Mouse (Mus musculus): ENCODE results near the gene Sergef.

DNA sequence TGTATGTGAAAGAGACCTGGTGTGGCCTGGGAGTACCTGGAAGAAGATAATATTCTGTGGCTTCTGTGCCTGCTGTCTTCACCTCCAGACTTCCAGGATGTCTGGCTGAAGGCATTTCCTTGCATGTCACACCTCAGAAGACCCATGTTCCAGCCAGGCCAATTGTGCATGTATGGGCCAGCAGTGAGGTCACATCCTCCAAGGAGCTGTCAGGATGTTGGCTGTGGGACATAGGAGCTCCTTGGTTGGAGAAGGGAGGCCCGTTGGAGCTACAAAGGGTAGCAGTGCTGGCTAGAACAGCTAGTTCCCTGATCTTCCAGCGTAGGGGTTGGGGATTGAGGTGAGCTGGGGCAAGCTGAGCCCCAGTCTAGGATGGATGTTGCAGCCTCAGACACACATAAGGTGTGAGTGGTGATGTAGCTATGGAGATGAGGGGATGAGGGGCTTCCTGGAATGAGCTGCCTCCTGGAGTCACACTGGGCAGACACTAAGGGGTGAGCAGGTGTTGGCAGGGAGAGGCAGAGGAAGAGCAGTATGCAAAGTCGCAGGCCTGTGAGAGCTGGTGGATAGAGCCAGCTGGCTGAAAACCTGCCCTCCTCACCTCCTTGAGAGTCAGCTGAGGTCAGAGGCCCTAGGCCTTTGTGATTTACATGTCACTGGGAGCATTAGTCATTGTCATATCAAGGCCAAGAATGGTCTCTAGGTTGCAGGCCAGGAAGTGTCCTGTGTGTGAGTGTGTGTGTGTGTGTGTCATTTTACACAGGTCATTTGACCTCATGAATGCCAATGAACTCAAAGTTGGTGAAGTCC lies 238.0 kb downstream of the Sergef start:
- TF ChIP-seq CTCF (IDR thresholded peaks at IDR 0.05; ENCODE audit: low read depth) (no peak), EP300 (IDR thresholded peaks at IDR 0.05; ENCODE audit: low read depth) (no peak)
